Mouse (Mus musculus) CD4-positive, CD25-positive, alpha-beta regulatory T cell, adult 2 months (primary cell): ENCODE measurements around the gene Myof.

Experiments used
- DNase-seq: peaks from one replicate; pipeline ENCODE4 v3.0.0-alpha.2; 2012; ENCODE audit warnings: low read depth, low spot score

Gene Myof

GRCm38 (mm10) chr19:37876605-37877245, 166.7 kb downstream of the Myof start:
- DNase-seq, result no peak

DNA sequence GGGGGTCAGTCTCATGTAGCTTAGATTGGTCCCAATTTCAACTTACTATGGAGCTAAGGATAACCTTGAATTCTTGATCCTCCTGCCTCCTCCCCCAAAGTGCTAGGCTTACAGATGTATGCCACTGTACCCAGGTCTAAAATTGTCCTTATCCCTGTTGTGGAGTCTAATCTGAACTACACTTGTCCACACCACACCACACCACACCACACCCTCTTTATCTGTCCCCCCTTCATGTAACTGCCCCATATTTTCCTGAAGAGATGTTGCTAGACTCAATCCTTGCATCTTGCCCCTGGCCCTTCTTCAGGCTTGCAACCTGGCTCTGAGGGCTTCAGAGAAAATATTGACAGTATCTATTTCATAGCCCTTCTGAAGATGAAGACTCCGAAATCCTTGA, 169.9 kb downstream of the Myof start:
- DNase-seq, result no peak

DNA sequence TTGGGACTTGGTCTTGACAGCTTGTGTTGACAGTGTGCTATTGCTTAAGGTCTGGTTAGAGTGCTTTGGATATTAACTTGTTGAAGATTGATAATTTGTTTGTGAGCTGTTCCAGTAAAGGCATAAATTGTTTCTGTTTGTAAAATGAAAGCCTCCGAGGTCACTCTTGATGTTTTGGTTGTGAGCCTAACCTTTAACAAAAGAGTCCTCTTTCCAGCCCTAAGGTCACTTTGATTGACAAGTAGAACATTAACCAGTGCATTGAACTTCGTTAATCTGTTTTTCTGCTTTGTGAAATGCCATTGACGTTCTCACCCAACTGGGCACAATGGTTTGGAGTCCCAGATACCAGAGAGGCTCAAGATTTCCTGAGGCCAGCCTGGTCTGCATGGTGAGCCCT, 175.8 kb downstream of the Myof start:
- DNase-seq, result no peak

GRCm38 (mm10) chr19:37866994-37867393, 176.4 kb downstream of the Myof start:
- no peak for DNase-seq

DNA sequence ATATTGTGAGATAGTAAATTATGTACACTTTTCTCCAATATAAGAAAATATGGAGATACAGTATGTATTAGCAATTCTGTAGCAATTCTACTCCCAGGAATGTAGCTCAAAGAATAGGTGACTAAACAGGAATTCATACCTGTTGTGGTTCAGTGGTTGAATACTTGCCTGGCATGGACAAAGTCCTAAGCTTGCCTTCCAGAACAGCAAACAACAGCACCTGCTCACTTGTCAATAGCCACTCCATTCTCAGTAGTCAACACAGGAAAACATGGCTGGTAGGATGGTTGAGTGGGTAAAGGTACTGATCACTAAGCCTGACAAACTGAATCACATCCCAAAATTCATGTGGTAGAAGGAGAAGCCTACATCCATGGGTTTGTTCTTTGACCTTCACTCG, 182.2 kb downstream of the Myof start:
- no peak for DNase-seq

DNA sequence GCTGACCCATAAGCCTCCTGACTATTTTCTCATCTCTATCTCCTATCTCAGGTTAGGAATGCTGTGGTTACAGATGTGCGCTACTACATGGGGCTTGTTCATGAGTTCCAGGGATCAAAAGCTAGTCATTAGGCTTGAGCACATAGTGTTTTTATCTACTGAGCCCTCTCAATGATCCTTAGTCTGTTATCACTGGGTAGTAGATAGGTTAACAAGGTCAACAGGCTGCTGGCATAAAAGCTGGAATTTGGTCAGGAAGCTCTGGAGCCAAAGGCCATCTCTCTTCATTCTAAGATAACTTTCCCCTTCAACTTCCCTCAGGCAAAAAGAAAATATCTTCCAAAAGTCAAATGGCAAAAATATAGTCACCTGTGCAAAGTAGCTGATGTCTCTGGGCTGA, 183.1 kb downstream of the Myof start:
- DNase-seq, result no peak

- no peak for DNase-seq
Measured at GRCm38 (mm10) chr19:37858406-37859081, 184.8 kb downstream of the Myof start.

DNA sequence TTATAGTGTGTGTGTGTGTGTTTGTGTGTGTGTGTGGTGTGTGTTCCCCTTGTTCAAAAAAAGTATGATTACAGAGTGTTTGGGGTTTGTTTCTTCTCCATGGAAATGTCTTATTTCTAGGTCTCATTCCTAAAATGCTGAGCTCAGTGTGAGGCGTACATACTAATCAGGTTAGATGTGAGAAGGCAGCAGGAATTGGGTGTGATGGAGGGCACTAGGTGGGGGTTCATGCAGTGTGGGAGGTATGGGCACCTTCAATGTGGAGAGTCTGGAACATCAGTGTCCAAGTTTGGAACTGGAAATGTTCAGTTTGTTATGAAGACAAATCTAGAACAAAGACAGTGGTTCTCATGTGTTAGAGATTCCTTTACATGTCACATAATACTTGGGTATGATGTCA, 191.3 kb downstream of the Myof start:
- DNase-seq, result no peak

- no peak for DNase-seq
Measured at GRCm38 (mm10) chr19:37851590-37852038, 191.8 kb downstream of the Myof start.
